Mouse (Mus musculus): ENCODE measurements around the gene Cachd1.

DNA sequence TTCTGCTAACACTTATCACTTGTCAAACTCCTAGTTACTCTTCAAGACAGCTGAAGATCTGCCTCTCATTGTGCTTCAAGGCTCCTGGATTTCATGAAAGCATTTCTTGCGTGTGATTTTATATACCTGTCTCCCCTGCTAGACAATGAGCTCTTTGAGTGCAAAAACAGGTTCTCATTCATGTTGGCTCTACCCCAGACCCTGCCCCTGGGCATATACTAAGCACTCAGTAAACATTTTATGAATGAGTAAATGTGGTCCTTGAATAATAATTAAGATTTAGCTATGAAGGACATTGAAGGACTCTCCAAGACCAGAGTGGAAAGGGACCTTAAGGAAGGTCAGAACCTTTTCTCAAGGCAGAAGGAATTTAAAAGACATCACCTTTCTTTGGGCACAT is 16.9 kb upstream of the Cachd1 start:
- TF ChIP-seq CTCF (IDR thresholded peaks at IDR 0.05; ENCODE audit: low read depth) (no peak), EP300 (IDR thresholded peaks at IDR 0.05; ENCODE audit: low read depth) (no peak)

All from liver, postnatal 0 days (tissue).